Mouse (Mus musculus) right cerebral cortex, adult 2 months (tissue): ENCODE measurements around the gene Olfr412.

Experiments used
- DNase-seq, 2 experiments: peaks; one replicate each; pipeline ENCODE4 v3.0.0; 2021 to 2022; ENCODE audit warnings: low spot score in 2 of 2

Gene Olfr412

DNA sequence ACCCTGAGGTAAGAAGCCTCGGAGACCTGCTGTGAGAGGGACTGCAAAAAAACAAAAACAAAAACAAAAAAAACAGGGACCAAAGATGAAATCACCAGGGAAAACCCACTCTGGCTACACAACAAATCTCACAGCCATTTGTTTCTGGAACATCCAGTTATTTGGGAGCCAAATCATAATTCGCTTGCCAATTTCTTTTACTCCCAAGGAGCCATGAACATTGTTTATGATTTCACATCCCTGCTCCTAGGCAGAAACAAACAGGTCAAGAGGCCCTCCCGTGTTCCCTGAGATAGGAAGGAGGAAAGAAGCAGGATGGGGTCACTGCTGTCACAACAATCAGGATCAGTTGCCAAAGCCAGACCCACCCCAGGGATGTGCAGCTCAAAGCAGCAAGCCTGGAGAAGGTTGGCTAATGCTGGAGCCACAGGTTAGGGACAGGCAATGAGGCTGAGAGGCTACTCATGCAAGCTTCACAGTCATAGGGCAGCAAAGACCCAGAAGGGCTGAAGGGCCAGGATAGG is 51.6 kb downstream of the Olfr412 start:
- no peak for DNase-seq

DNA sequence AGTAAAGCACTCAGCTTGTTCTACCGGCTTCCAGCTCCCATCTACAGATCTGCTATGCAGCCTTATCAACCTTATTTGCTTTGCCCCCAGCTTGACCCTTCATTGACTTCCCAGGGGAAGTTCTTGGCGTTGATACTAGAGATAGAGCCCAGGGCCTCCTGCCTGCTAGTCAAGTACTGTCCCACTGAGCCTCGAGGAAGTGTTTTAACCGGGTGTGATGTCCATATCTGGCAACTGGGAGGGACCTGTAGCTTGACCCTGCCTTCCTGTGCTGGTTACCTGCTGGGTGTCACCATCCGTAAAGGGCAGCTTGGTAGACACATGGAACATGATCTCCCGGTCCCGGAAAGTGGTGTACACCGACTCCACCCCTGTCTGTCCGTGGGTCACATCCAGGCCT is 52.2 kb downstream of the Olfr412 start:
- DNase-seq = no peak

DNA sequence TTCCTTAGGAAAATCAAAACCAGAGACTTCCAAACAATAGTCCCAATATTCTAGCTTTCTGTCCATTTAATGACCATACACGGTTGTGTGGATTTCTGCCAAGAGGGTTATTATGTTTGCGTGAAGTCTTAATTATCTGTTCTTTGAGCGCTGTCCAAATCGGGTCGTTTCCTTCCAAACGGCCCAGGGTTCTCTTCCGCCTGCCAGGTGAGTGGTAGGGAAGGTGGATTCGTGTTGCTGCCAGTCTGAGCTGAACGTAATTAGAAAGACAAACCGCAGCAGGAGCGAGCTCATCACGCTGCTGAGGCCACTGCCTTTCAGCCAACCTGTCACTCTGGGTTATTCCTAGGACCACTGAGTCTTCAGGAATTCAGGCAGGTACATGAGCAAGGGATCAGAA is 53.9 kb downstream of the Olfr412 start:
- no peak for DNase-seq
